Comparison of ENCODE assay signal across 8 mouse cellular contexts in genomic region chr11:29808173-29808980, GRCm38 (mm10). TPM values are rescaled to one million over a fixed set of nuclear protein-coding genes. Genes with fewer than 3 reads are reported as not detected.
DNase-seq lines count a peak whose midpoint lies in the region; ATAC-seq and TF ChIP-seq lines count a peak whose summit lies in the region.

No protein-coding gene starts in this region.

- no peak overlapping the region for H3K4me3 ChIP-seq in kidney, postnatal 0 days (replicated peaks; ENCODE audit: low read depth, low read length)
- H3K4me3 ChIP-seq in kidney, embryonic 15.5 days (replicated peaks), result no peak overlapping the region
- H3K4me3 ChIP-seq in gastrocnemius, adult 2 months, result peak overlapping the region; percentile 53
- H3K4me3 ChIP-seq in intestine, embryonic 16.5 days (ENCODE audit: low read length), result no peak overlapping the region

- TF ChIP-seq CTCF in kidney, postnatal 0 days (IDR thresholded peaks at IDR 0.05; ENCODE audit: low read depth), result no peak
- TF ChIP-seq CTCF in gastrocnemius, adult 2 months (IDR thresholded peaks at IDR 0.05), result no peak

- H3K27ac ChIP-seq in kidney, postnatal 0 days, result no peak overlapping the region
- no peak overlapping the region for H3K27ac ChIP-seq in kidney, embryonic 15.5 days
- H3K27ac ChIP-seq in gastrocnemius, adult 2 months, result peak overlapping the region; percentile 94
- peak overlapping the region; percentile 28 for H3K27ac ChIP-seq in intestine, embryonic 16.5 days (ENCODE audit: low read length)

- 39% methylated on average over 9 of the region's 9 CpGs for WGBS in kidney, postnatal 0 days
- 38% methylated on average over 9 of the region's 9 CpGs for WGBS in kidney, embryonic 15.5 days
- 38% methylated on average over 9 of the region's 9 CpGs for WGBS in intestine, embryonic 16.5 days

- no peaks in the 10 kb centered on the region for H3K4me1 ChIP-seq in kidney, postnatal 0 days (replicated peaks; ENCODE audit: insufficient read depth, low read length)
- no peaks in the 10 kb centered on the region for H3K4me1 ChIP-seq in kidney, embryonic 15.5 days
- H3K4me1 ChIP-seq in intestine, embryonic 16.5 days (ENCODE audit: control insufficient read depth, insufficient read depth, low read length), result peaks cover 5% of the 10 kb centered on the region; the same call in 1 of the 2 replicates

- no peak overlapping the region for H3K9ac ChIP-seq in kidney, postnatal 0 days (ENCODE audit: low read depth, low read length)
- no peak overlapping the region for H3K9ac ChIP-seq in kidney, embryonic 15.5 days
- no peak overlapping the region for H3K9ac ChIP-seq in intestine, embryonic 16.5 days (ENCODE audit: low read depth, low read length)

- H3K9me3 ChIP-seq in kidney, postnatal 0 days (replicated peaks; ENCODE audit: low read length), result no peaks in the 10 kb centered on the region
- no peaks in the 10 kb centered on the region for H3K9me3 ChIP-seq in kidney, embryonic 15.5 days (replicated peaks)
- no peaks in the 10 kb centered on the region for H3K9me3 ChIP-seq in intestine, embryonic 16.5 days (ENCODE audit: control insufficient read depth, low read length)

- no peaks in the 10 kb centered on the region for H3K36me3 ChIP-seq in kidney, postnatal 0 days (ENCODE audit: insufficient read depth, low read length)
- H3K36me3 ChIP-seq in kidney, embryonic 15.5 days, result no peaks in the 10 kb centered on the region
- H3K36me3 ChIP-seq in intestine, embryonic 16.5 days (ENCODE audit: control insufficient read depth, insufficient read depth, low read length), result no peaks in the 10 kb centered on the region

- intact Hi-C loops in gastrocnemius, adult 2 months (cut with DNase I), result loop anchor here (2.0 kb wide), 1 partner anchor 90 kb away; no protein-coding TSS in a partner anchor

- no peaks in the 10 kb centered on the region for H3K27me3 ChIP-seq in kidney, postnatal 0 days (ENCODE audit: insufficient read depth, low read length)
- no peaks in the 10 kb centered on the region for H3K27me3 ChIP-seq in kidney, embryonic 15.5 days
- no peaks in the 10 kb centered on the region for H3K27me3 ChIP-seq in intestine, embryonic 16.5 days (replicated peaks; ENCODE audit: control insufficient read depth, insufficient read depth, low read length)

- ATAC-seq in kidney, postnatal 0 days (replicated peaks; ENCODE audit: low FRiP score, low read depth), result no peak; the same call in 1 of the 2 replicates
- no peak for ATAC-seq in kidney, embryonic 15.5 days (replicated peaks; ENCODE audit: low FRiP score)
- peak; percentile 88 for ATAC-seq in intestine, embryonic 16.5 days
- ATAC-seq in activated CD4-positive, CD25-positive, alpha-beta regulatory T cell, adult 4 months, result no peak

- peak; percentile 17 for DNase-seq in kidney, postnatal 0 days (ENCODE audit: low spot score)
- peak; percentile 50 for DNase-seq in adrenal gland, postnatal 10 days
- DNase-seq in gastrocnemius, adult 2 months, result peak; percentile 88
- peak; percentile 65 for DNase-seq in lung, postnatal 36 days
- no peak for DNase-seq in thymus, postnatal 4 days

- no peak overlapping the region for H3K4me2 ChIP-seq in kidney, postnatal 0 days (ENCODE audit: low read length)
- H3K4me2 ChIP-seq in kidney, embryonic 15.5 days, result no peak overlapping the region
- no peak overlapping the region for H3K4me2 ChIP-seq in intestine, embryonic 16.5 days (ENCODE audit: low read depth, low read length)

RNA-seq across cellular contexts. Expression of gene 4931440F15Rik, which starts 17.1 kb away (rescaled TPM):
- 0.04 and 0.13 TPM in 2 replicates for polyA plus RNA-seq in kidney, postnatal 0 days (2015; fragmentation: Nextera tagmentation; extraction: Ambion mirVana)
- 0.10 TPM in 2 replicates for polyA plus RNA-seq in kidney, embryonic 15.5 days (2015; fragmentation: Nextera tagmentation; extraction: Ambion mirVana)
- under 1 TPM; 0.48 to 0.64 TPM for total RNA-seq in adrenal gland, postnatal 10 days (2021)
- total RNA-seq in gastrocnemius, adult 2 months (2021), result 1 to 10 TPM; 2.7 to 2.8 TPM
- polyA plus RNA-seq in intestine, embryonic 16.5 days (2015; fragmentation: Nextera tagmentation; extraction: Ambion mirVana), result 0.09 and 0.12 TPM in 2 replicates
- not detected for polyA plus RNA-seq in activated CD4-positive, CD25-positive, alpha-beta regulatory T cell, adult 4 months (2017; shearing (Covaris generic))

Comparison
In these comparisons a context has a peak if more than half of its experiments do, and no peak if none do; other contexts are left out.
1. H3K27ac ChIP-seq: peak in gastrocnemius, adult 2 months (single experiment) and intestine, embryonic 16.5 days (single experiment); none in kidney, postnatal 0 days (single experiment) and kidney, embryonic 15.5 days (single experiment).